Mouse (Mus musculus) right cerebral cortex, postnatal 10 days (tissue): ENCODE measurements around the gene Smlr1.

Experiments
- DNase-seq, 2 experiments: peaks; one replicate each; pipeline ENCODE4 v3.0.0; 2021; ENCODE audit warnings: low spot score in 2 of 2

Gene Smlr1

GRCm38 (mm10) chr10:25535891-25536331 is at the start of gene Smlr1:
Gene Smlr1 (minus strand): TSS chr10:25536267.
- peak in 1 of 2 experiments; percentile 14 for DNase-seq

GRCm38 (mm10) chr10:25584899-25585298 is 48.8 kb upstream of the Smlr1 start:
- DNase-seq = peak; percentile 42 to 56

GRCm38 (mm10) chr10:25580066-25580465 is 44.0 kb upstream of the Smlr1 start:
- no peak for DNase-seq

- DNase-seq = no peak
These were observed 35.5 kb upstream of the Smlr1 start for GRCm38 (mm10) chr10:25571319-25572240.

- DNase-seq = peak in 1 of 2 experiments; percentile 46
These were observed 16.9 kb upstream of the Smlr1 start for GRCm38 (mm10) chr10:25552936-25553335.

GRCm38 (mm10) chr10:25541097-25541496 is 5.0 kb upstream of the Smlr1 start:
- DNase-seq = no peak

GRCm38 (mm10) chr10:25539771-25540168 is 3.7 kb upstream of the Smlr1 start:
- no peak for DNase-seq

- peak; percentile 78 to 85 for DNase-seq
These were observed 3.2 kb upstream of the Smlr1 start for GRCm38 (mm10) chr10:25539146-25539770.

- no peak for DNase-seq
These were observed 2.7 kb upstream of the Smlr1 start for GRCm38 (mm10) chr10:25538738-25539137.

GRCm38 (mm10) chr10:25536621-25537020 is 554 bp upstream of the Smlr1 start:
- no peak for DNase-seq

GRCm38 (mm10) chr10:25534467-25534866 is 1.6 kb downstream of the Smlr1 start:
- DNase-seq = peak in 1 of 2 experiments; percentile 11

- DNase-seq = peak in 1 of 2 experiments; percentile 7
These were observed 2.4 kb downstream of the Smlr1 start for GRCm38 (mm10) chr10:25533513-25534246.

GRCm38 (mm10) chr10:25533105-25533504 is 3.0 kb downstream of the Smlr1 start:
- peak in 1 of 2 experiments; percentile 12 for DNase-seq

GRCm38 (mm10) chr10:25531335-25531734 is 4.7 kb downstream of the Smlr1 start:
- DNase-seq = peak in 1 of 2 experiments; percentile 16

- DNase-seq = peak in 1 of 2 experiments; percentile 21
These were observed 8.9 kb downstream of the Smlr1 start for GRCm38 (mm10) chr10:25527126-25527525.

- peak in 1 of 2 experiments; percentile 34 for DNase-seq
These were observed 9.4 kb downstream of the Smlr1 start for GRCm38 (mm10) chr10:25526622-25527021.

GRCm38 (mm10) chr10:25526156-25526555 is 9.9 kb downstream of the Smlr1 start:
- peak in 1 of 2 experiments; percentile 12 for DNase-seq

GRCm38 (mm10) chr10:25523727-25524126 is 12.3 kb downstream of the Smlr1 start:
- peak in 1 of 2 experiments; percentile 29 for DNase-seq

- no peak for DNase-seq
These were observed 15.6 kb downstream of the Smlr1 start for GRCm38 (mm10) chr10:25520428-25520827.

- no peak for DNase-seq
These were observed 16.1 kb downstream of the Smlr1 start for GRCm38 (mm10) chr10:25519954-25520353.

GRCm38 (mm10) chr10:25513821-25514220 is 22.2 kb downstream of the Smlr1 start:
- peak in 1 of 2 experiments; percentile 10 for DNase-seq

- no peak for DNase-seq
These were observed 32.8 kb downstream of the Smlr1 start for GRCm38 (mm10) chr10:25503250-25503649.
